Mouse (Mus musculus): Measurements from ENCODE around the gene Gadl1. TPM values are rescaled to one million over a fixed set of nuclear protein-coding genes. Genes with fewer than 3 reads are reported as not detected.

Gadl1 gene
- total and polyA plus RNA-seq, 2 experiments from 2014 or later, result 0.21 to 0.44 TPM

DNA sequence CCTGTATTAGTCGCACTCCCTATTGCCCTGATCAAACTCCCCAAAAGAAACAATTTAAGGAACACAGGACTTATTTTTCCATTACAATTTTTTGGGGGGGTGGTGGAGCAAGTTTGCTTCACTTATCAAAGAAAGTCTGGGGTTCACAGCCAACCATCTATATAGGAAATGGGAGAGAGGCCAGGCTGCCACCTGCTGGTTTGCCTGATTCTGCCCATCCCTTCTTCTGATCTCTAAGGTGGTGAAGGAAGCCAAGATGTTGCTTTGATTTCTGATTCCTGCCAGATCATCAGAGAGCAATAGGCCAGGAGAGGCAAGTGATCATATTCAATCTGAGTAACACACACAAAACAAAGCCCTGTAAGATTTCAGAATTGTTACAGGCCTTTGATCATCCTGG, 14.8 kb downstream of the Gadl1 start:
- DNase-seq (ENCODE audit: low spot score), result no peak

DNA sequence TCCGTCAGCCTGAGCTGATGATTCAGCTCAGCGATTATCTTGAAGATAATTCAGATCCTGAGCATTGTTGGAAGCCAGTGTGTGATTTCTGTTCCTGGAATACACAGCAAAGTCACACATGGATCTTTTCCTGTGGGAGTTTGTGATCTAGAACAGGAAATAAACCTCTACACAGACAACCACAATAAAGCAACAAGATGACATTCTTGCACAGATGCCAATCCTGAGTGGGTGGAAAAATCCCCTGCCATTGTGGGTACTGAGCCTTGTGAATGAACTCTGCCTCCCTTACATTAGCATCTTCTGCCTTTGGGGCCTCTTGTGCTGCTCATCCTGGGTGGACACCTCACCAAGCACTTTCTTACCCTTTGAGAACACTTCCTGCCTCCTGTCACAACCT, 22.5 kb downstream of the Gadl1 start:
- Histone ChIP-seq H3K4me3 (ENCODE audit: low read depth, low read length) (no peak overlapping the region), H3K4me2 (ENCODE audit: low read depth, low read length, poor library complexity, severe bottlenecking) (no peak overlapping the region), H3K9me3 (ENCODE audit: low read length) (no peaks in the 10 kb centered on the region), H3K4me1 (ENCODE audit: insufficient read depth, low read length) (no peaks in the 10 kb centered on the region), H3K36me3 (ENCODE audit: insufficient read depth, low read length) (no peaks in the 10 kb centered on the region), H3K27me3 (ENCODE audit: insufficient read depth, low read length) (no peaks in the 10 kb centered on the region), H3K9ac (replicated peaks; ENCODE audit: low read length, poor library complexity, severe bottlenecking) (no peak overlapping the region), H3K27ac (ENCODE audit: low read depth, low read length) (no peak overlapping the region)
- 69% methylated on average over 2 of the region's 2 CpGs for WGBS
- DNase-seq (ENCODE audit: low spot score) (no peak), ATAC-seq (ENCODE audit: low FRiP score) (no peak)
- no peak for TF ChIP-seq CTCF (IDR thresholded peaks at IDR 0.05)

More for the DNA sequence above, 14.8 kb downstream of the Gadl1 start:
- H3K4me1 ChIP-seq (ENCODE audit: insufficient read depth, low read length), result no peaks in the 10 kb centered on the region
- H3K27ac ChIP-seq (ENCODE audit: low read depth, low read length), result no peak overlapping the region
- H3K9me3 ChIP-seq (ENCODE audit: low read length), result no peaks in the 10 kb centered on the region
- TF ChIP-seq CTCF (IDR thresholded peaks at IDR 0.05), result peak; percentile 37
- H3K36me3 ChIP-seq (ENCODE audit: insufficient read depth, low read length), result no peaks in the 10 kb centered on the region
- no peak overlapping the region for H3K9ac ChIP-seq (replicated peaks; ENCODE audit: low read length, poor library complexity, severe bottlenecking)
- H3K27me3 ChIP-seq (ENCODE audit: insufficient read depth, low read length), result no peaks in the 10 kb centered on the region
- no peak for ATAC-seq (ENCODE audit: low FRiP score)
- H3K4me2 ChIP-seq (ENCODE audit: low read depth, low read length, poor library complexity, severe bottlenecking), result no peak overlapping the region
- 100% methylated on average over 1 of the region's 1 CpGs for WGBS
- no peak overlapping the region for H3K4me3 ChIP-seq (ENCODE audit: low read depth, low read length)

DNA sequence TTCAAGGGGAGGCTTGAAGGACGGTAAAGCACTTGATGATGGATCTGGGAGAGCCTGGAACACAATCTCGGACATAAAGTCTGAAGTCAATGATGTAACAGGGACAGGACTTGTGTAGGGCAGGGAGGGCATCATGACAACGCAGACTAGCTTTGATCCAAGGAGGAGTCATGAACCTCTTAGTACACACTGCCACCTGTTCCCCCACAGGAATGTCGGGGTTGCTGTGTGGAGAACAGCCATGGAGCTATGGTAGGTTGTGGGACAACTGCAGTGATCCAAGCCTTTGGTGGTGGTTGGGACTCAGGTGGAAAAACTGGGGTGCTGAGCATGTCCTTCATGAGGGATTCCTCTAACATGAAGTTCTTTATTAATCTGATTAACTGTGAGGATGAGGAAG, 23.5 kb downstream of the Gadl1 start:
- H3K4me1 ChIP-seq (ENCODE audit: insufficient read depth, low read length), result no peaks in the 10 kb centered on the region
- no peaks in the 10 kb centered on the region for H3K27me3 ChIP-seq (ENCODE audit: insufficient read depth, low read length)
- no peak overlapping the region for H3K27ac ChIP-seq (ENCODE audit: low read depth, low read length)
- no peak overlapping the region for H3K4me2 ChIP-seq (ENCODE audit: low read depth, low read length, poor library complexity, severe bottlenecking)
- no peak for ATAC-seq (ENCODE audit: low FRiP score)
- no peak overlapping the region for H3K9ac ChIP-seq (replicated peaks; ENCODE audit: low read length, poor library complexity, severe bottlenecking)
- no peak for DNase-seq (ENCODE audit: low spot score)
- no peaks in the 10 kb centered on the region for H3K36me3 ChIP-seq (ENCODE audit: insufficient read depth, low read length)
- no peak for TF ChIP-seq CTCF (IDR thresholded peaks at IDR 0.05)
- no peak overlapping the region for H3K4me3 ChIP-seq (ENCODE audit: low read depth, low read length)
- WGBS, result 90% methylated on average over 4 of the region's 4 CpGs
- no peaks in the 10 kb centered on the region for H3K9me3 ChIP-seq (ENCODE audit: low read length)

DNA sequence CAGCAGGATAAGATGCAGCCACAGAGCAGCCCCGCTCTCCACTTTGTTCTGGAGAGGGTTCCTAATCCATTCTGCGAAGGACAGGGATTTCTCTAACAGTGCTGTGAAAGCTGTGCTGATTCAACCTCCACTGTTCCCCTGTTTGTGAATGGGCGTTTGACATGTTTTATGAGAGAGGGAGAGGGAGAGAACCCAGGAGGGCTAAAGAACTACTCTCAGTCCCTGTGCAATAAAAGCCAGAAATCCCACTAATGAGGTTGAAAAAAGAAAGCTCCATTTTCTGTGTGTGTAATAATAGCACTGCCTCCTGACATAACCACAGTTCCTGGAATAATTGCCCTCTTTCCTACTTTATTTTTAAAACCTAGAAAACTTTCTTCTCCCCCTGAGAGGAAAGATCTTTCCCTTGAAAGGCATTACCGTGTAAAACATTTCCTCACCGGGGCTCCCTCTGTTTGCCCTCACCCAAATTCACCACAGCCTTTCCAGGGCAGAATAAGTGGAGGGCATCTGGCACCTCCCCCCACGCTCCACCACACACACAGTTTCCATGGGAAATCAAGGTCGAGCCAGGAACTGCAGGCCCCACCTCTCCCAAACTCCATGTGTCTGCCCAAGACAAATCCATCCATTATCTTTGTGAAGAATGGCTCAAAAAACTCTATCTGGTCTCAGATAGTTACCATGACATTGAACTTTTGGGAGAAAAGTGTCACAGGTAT, 24.1 kb downstream of the Gadl1 start:
- ATAC-seq (ENCODE audit: low FRiP score) (no peak), DNase-seq (ENCODE audit: low spot score) (peak; percentile 27)
- Histone ChIP-seq H3K27me3 (ENCODE audit: insufficient read depth, low read length) (no peaks in the 10 kb centered on the region), H3K27ac (ENCODE audit: low read depth, low read length) (no peak overlapping the region), H3K9me3 (ENCODE audit: low read length) (no peaks in the 10 kb centered on the region), H3K9ac (replicated peaks; ENCODE audit: low read length, poor library complexity, severe bottlenecking) (no peak overlapping the region), H3K4me2 (ENCODE audit: low read depth, low read length, poor library complexity, severe bottlenecking) (no peak overlapping the region), H3K4me3 (ENCODE audit: low read depth, low read length) (no peak overlapping the region), H3K4me1 (ENCODE audit: insufficient read depth, low read length) (no peaks in the 10 kb centered on the region), H3K36me3 (ENCODE audit: insufficient read depth, low read length) (no peaks in the 10 kb centered on the region)
- TF ChIP-seq CTCF (IDR thresholded peaks at IDR 0.05), result no peak
- 44% methylated on average over 7 of the region's 7 CpGs for WGBS

DNA sequence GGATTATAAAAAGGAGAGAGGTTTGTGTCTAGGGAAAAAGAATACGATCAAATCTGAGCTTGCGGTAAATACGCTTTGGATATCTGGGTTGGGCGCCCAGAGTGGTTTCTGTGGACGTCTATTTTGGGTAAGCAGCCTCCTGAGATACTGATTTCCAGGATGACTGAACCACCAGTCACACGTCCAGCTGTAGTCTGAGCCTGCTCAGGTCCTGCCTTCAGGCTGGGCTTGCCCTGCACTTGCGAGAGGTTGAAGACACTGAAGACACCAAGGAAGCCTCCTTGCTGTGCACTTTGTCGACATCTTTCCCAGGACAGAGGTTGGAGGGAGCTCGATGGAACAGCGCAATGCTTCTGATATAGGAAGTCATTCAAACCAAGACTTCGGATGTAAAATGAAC, 25.0 kb downstream of the Gadl1 start:
- ATAC-seq (ENCODE audit: low FRiP score) (no peak), DNase-seq (ENCODE audit: low spot score) (no peak)
- Histone ChIP-seq H3K27ac (ENCODE audit: low read depth, low read length) (no peak overlapping the region), H3K9me3 (ENCODE audit: low read length) (no peaks in the 10 kb centered on the region), H3K27me3 (ENCODE audit: insufficient read depth, low read length) (no peaks in the 10 kb centered on the region), H3K36me3 (ENCODE audit: insufficient read depth, low read length) (no peaks in the 10 kb centered on the region), H3K4me3 (ENCODE audit: low read depth, low read length) (no peak overlapping the region), H3K9ac (replicated peaks; ENCODE audit: low read length, poor library complexity, severe bottlenecking) (no peak overlapping the region), H3K4me2 (ENCODE audit: low read depth, low read length, poor library complexity, severe bottlenecking) (no peak overlapping the region), H3K4me1 (ENCODE audit: insufficient read depth, low read length) (no peaks in the 10 kb centered on the region)
- TF ChIP-seq CTCF (IDR thresholded peaks at IDR 0.05), result no peak
- 87% methylated on average over 11 of the region's 11 CpGs for WGBS

DNA sequence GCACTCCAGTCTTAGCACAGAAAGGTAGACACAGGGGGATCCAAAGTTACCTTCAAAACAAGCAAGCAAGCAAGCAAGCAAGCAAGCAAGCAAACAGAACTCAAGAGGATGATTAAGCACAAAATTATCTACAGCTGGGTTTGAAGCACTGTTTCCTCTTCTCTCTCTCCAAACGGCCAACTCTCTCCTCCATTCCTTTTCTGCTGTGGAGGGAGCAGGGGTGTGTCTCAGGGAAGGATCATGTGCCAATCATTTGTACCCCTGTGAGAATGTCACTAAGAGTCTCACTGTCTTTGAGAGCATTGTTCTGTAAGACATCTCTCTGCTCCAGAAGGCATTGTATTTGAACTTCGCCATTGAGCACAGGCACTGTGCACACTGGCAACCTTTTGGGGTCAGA, 27.1 kb downstream of the Gadl1 start:
- H3K9me3 ChIP-seq (ENCODE audit: low read length), result no peaks in the 10 kb centered on the region
- DNase-seq (ENCODE audit: low spot score), result no peak

More for the DNA sequence above, 27.1 kb downstream of the Gadl1 start:
- Histone ChIP-seq H3K4me1 (ENCODE audit: insufficient read depth, low read length) (no peaks in the 10 kb centered on the region), H3K27ac (ENCODE audit: low read depth, low read length) (no peak overlapping the region), H3K27me3 (ENCODE audit: insufficient read depth, low read length) (no peaks in the 10 kb centered on the region), H3K36me3 (ENCODE audit: insufficient read depth, low read length) (no peaks in the 10 kb centered on the region), H3K4me3 (ENCODE audit: low read depth, low read length) (no peak overlapping the region), H3K9ac (replicated peaks; ENCODE audit: low read length, poor library complexity, severe bottlenecking) (no peak overlapping the region), H3K4me2 (ENCODE audit: low read depth, low read length, poor library complexity, severe bottlenecking) (no peak overlapping the region)
- no peak for TF ChIP-seq CTCF (IDR thresholded peaks at IDR 0.05)
- 82% methylated on average over 2 of the region's 2 CpGs for WGBS
- no peak for ATAC-seq (ENCODE audit: low FRiP score)

Data from midbrain, postnatal 0 days (tissue).